8 mouse cellular contexts compared by ENCODE assay signal in genomic region chr19:14598690-14599288, GRCm38 (mm10). TPM values are rescaled to one million over a fixed set of nuclear protein-coding genes. Genes with fewer than 3 reads are reported as not detected.
A peak's percentile ranks its signal among the peaks of the same experiment; 100 is the strongest.
DNase-seq lines count a peak whose midpoint lies in the region; ATAC-seq lines count a peak whose summit lies in the region.

No protein-coding gene starts in this region.

- H3K27ac ChIP-seq in heart, embryonic 14.5 days (replicated peaks in 1 of 2; ENCODE audit: control insufficient read depth in 1 of 2, insufficient read depth in 1 of 2, low read depth in 2 of 2, low read length in 2 of 2) = peak overlapping the region; percentile 89 to 92
- H3K27ac ChIP-seq in hindbrain, embryonic 10.5 days = peak overlapping the region; percentile 93

- peaks cover 2 to 15% of the 10 kb centered on the region in 2 experiments; a peak in 3 of 4 replicates for H3K4me1 ChIP-seq in heart, embryonic 14.5 days (ENCODE audit: control insufficient read depth in 2 of 2, insufficient read depth in 2 of 2, low read length in 2 of 2)
- H3K4me1 ChIP-seq in hindbrain, embryonic 10.5 days (replicated peaks) = peaks cover 46% of the 10 kb centered on the region

- DNase-seq in heart, adult 8-10 months (ENCODE audit: low spot score) = no peak
- DNase-seq in MN1 (ENCODE audit: low spot score) = peak; percentile 24
- DNase-seq in hindbrain, embryonic 10.5 days (ENCODE audit: low spot score) = no peak
- no peak for DNase-seq in layer of hippocampus, adult 18-20 months (ENCODE audit: low spot score in 2 of 2)
- DNase-seq in frontal cortex, postnatal 36 days (ENCODE audit: low spot score in 2 of 2) = no peak
- no peak for DNase-seq in adrenal gland, postnatal 14 days

- H3K4me3 ChIP-seq in heart, embryonic 14.5 days (ENCODE audit: control insufficient read depth in 1 of 2, insufficient read depth in 1 of 2, low read depth in 1 of 2, low read length in 2 of 2) = peak overlapping the region; percentile 57 to 70
- H3K4me3 ChIP-seq in hindbrain, embryonic 10.5 days = peak overlapping the region; percentile 88

- H3K4me2 ChIP-seq in heart, embryonic 14.5 days (ENCODE audit: low read length) = peak overlapping the region; percentile 72

- H3K9ac ChIP-seq in heart, embryonic 14.5 days (ENCODE audit: low read length) = peak overlapping the region; percentile 79

- H3K9me3 ChIP-seq in heart, embryonic 14.5 days (ENCODE audit: control insufficient read depth, low read length) = no peaks in the 10 kb centered on the region
- no peaks in the 10 kb centered on the region for H3K9me3 ChIP-seq in hindbrain, embryonic 10.5 days

- H3K27me3 ChIP-seq in heart, embryonic 14.5 days (ENCODE audit: control insufficient read depth, insufficient read depth, low read length) = peaks cover 4% of the 10 kb centered on the region
- H3K27me3 ChIP-seq in hindbrain, embryonic 10.5 days (ENCODE audit: insufficient read depth, poor library complexity, severe bottlenecking) = peaks cover 24% of the 10 kb centered on the region

- ATAC-seq in heart, embryonic 14.5 days (ENCODE audit: insufficient number of reproducible peaks, insufficient read depth, low FRiP score, low read depth) = peak; percentile 22
- peak; percentile 14 for ATAC-seq in megakaryocyte, adult 5-6 weeks (ENCODE audit: poor library complexity, severe bottlenecking)

- 0 out of 2 replicates have a peak, but pooled peaks cover under 1% of the 10 kb centered on the region for H3K36me3 ChIP-seq in heart, embryonic 14.5 days (ENCODE audit: control insufficient read depth, insufficient read depth, low read length)
- H3K36me3 ChIP-seq in hindbrain, embryonic 10.5 days = 0 out of 2 replicates have a peak, but pooled peaks cover 2% of the 10 kb centered on the region

- under 1% methylated on average over 46 of the region's 46 CpGs for WGBS in heart, embryonic 14.5 days
- under 1% methylated on average over 46 of the region's 46 CpGs for WGBS in hindbrain, embryonic 10.5 days

RNA-seq across cellular contexts. Expression of gene Tle4, which starts 0.9 kb away (rescaled TPM):
- 11.4 and 11.7 TPM in 2 replicates for polyA plus RNA-seq in heart, embryonic 14.5 days (2014; fragmentation: Nextera tagmentation; extraction: Ambion mirVana)
- 10 to 100 TPM in 2 of 4 experiments, 1 to 10 TPM in 2; 7.6 to 10.8 (median 9.1) TPM for total RNA-seq in heart, adult 8-10 months (2022)
- polyA plus RNA-seq in hindbrain, embryonic 10.5 days (2016; fragmentation: Nextera tagmentation; extraction: Ambion mirVana) = 16.6 and 19.0 TPM in 2 replicates
- total RNA-seq in megakaryocyte, adult 5-6 weeks (2015) = 32.3 and 38.4 TPM in 2 replicates
- total RNA-seq in megakaryocyte, adult 5-6 weeks (2017) = 18.6 and 22.3 TPM in 2 replicates
- total RNA-seq in layer of hippocampus, adult 18-20 months (2021) = 10 to 100 TPM; 44.4 TPM
- total RNA-seq in adrenal gland, postnatal 14 days (2021) = 13.0 and 14.2 TPM in 2 replicates
